In genomic region chr12:103635846-103636245, GRCm38 (mm10) we compare ENCODE assay signal across 32 mouse cellular contexts. TPM values are rescaled to one million over a fixed set of nuclear protein-coding genes. Genes with fewer than 3 reads are reported as not detected.
DNase-seq lines count a peak whose midpoint lies in the region; ATAC-seq lines count a peak whose summit lies in the region.
"Had no signal": no experiment of that assay in that cellular context is flagged by ENCODE, and none has a peak within 500 bp of the region (broad histone marks: within the 10 kb centered on the region; RNA-seq: fewer than 3 reads in every experiment).

No protein-coding gene starts in this region.

- H3K4me3 ChIP-seq in midbrain, embryonic 11.5 days (ENCODE audit: low read depth, low read length) = no peak overlapping the region
- no peak overlapping the region for H3K4me3 ChIP-seq in midbrain, embryonic 10.5 days
- H3K4me3 ChIP-seq in liver, embryonic 13.5 days (replicated peaks) = no peak overlapping the region
- no peak overlapping the region for H3K4me3 ChIP-seq in liver, embryonic 16.5 days (ENCODE audit: low read depth, low read length)
- H3K4me3 ChIP-seq in kidney, embryonic 15.5 days (replicated peaks) = no peak overlapping the region
- H3K4me3 ChIP-seq: forebrain, embryonic 10.5 days; forebrain, embryonic 13.5 days; heart, adult 2 months; heart, embryonic 10.5 days; hindbrain, embryonic 10.5 days; hindbrain, embryonic 13.5 days had no signal

- no peak overlapping the region for H3K9ac ChIP-seq in midbrain, embryonic 11.5 days (ENCODE audit: low read length)
- H3K9ac ChIP-seq in liver, embryonic 13.5 days = no peak overlapping the region
- no peak overlapping the region for H3K9ac ChIP-seq in liver, embryonic 16.5 days (ENCODE audit: low read depth, low read length)
- no peak overlapping the region for H3K9ac ChIP-seq in kidney, embryonic 15.5 days
- H3K9ac ChIP-seq: forebrain, embryonic 13.5 days; hindbrain, embryonic 13.5 days had no signal

- H3K4me2 ChIP-seq in midbrain, embryonic 11.5 days = no peak overlapping the region
- H3K4me2 ChIP-seq in liver, embryonic 13.5 days = no peak overlapping the region
- no peak overlapping the region for H3K4me2 ChIP-seq in liver, embryonic 16.5 days (ENCODE audit: low read depth, low read length)
- H3K4me2 ChIP-seq in kidney, embryonic 15.5 days = no peak overlapping the region
- H3K4me2 ChIP-seq: forebrain, embryonic 13.5 days; hindbrain, embryonic 13.5 days had no signal

- no peaks in the 10 kb centered on the region for H3K27me3 ChIP-seq in midbrain, embryonic 11.5 days (ENCODE audit: control insufficient read depth, insufficient read depth, low read length)
- no peaks in the 10 kb centered on the region for H3K27me3 ChIP-seq in midbrain, embryonic 10.5 days (ENCODE audit: low read depth, poor library complexity, severe bottlenecking)
- H3K27me3 ChIP-seq in liver, embryonic 13.5 days = no peaks in the 10 kb centered on the region
- H3K27me3 ChIP-seq in liver, embryonic 16.5 days (ENCODE audit: control insufficient read depth, insufficient read depth, low read depth, low read length) = no peaks in the 10 kb centered on the region
- H3K27me3 ChIP-seq in kidney, embryonic 15.5 days = no peaks in the 10 kb centered on the region
- H3K27me3 ChIP-seq: forebrain, embryonic 13.5 days; hindbrain, embryonic 13.5 days; Patski had no signal

- 87% methylated on average over 2 of the region's 2 CpGs for WGBS in midbrain, embryonic 11.5 days
- WGBS in midbrain, embryonic 10.5 days = 85% methylated on average over 2 of the region's 2 CpGs
- 51% methylated on average over 2 of the region's 2 CpGs for WGBS in liver, embryonic 13.5 days (ENCODE audit: insufficient replicate concordance)
- 45% methylated on average over 2 of the region's 2 CpGs for WGBS in liver, embryonic 16.5 days (ENCODE audit: insufficient replicate concordance)
- 80% methylated on average over 2 of the region's 2 CpGs for WGBS in kidney, embryonic 15.5 days

- no peak overlapping the region for H3K27ac ChIP-seq in midbrain, embryonic 11.5 days (ENCODE audit: low read depth, low read length)
- no peak overlapping the region for H3K27ac ChIP-seq in midbrain, embryonic 10.5 days (replicated peaks)
- no peak overlapping the region for H3K27ac ChIP-seq in liver, embryonic 13.5 days
- H3K27ac ChIP-seq in liver, embryonic 16.5 days (ENCODE audit: low read length) = peak overlapping the region; percentile 66
- no peak overlapping the region for H3K27ac ChIP-seq in kidney, embryonic 15.5 days
- H3K27ac ChIP-seq: forebrain, embryonic 10.5 days; forebrain, embryonic 13.5 days; heart, adult 2 months; heart, embryonic 10.5 days; hindbrain, embryonic 10.5 days; hindbrain, embryonic 13.5 days had no signal

- H3K9me3 ChIP-seq in midbrain, embryonic 11.5 days (ENCODE audit: control insufficient read depth, low read length) = no peaks in the 10 kb centered on the region
- H3K9me3 ChIP-seq in midbrain, embryonic 10.5 days (replicated peaks) = no peaks in the 10 kb centered on the region
- H3K9me3 ChIP-seq in liver, embryonic 13.5 days (replicated peaks) = no peaks in the 10 kb centered on the region
- H3K9me3 ChIP-seq in liver, embryonic 16.5 days (replicated peaks; ENCODE audit: control insufficient read depth, low read length) = no peaks in the 10 kb centered on the region
- no peaks in the 10 kb centered on the region for H3K9me3 ChIP-seq in kidney, embryonic 15.5 days (replicated peaks)
- H3K9me3 ChIP-seq: forebrain, embryonic 10.5 days; forebrain, embryonic 13.5 days; heart, embryonic 10.5 days; hindbrain, embryonic 10.5 days; hindbrain, embryonic 13.5 days had no signal

- peak; percentile 74 for DNase-seq in midbrain, embryonic 11.5 days (ENCODE audit: low spot score, missing footprints)
- no peak for DNase-seq in midbrain, embryonic 10.5 days (ENCODE audit: low spot score)
- no peak for DNase-seq in liver, embryonic 13.5 days
- DNase-seq in layer of hippocampus, adult 9-11 months = no peak
- DNase-seq in embryo, embryonic 11 days = no peak
- DNase-seq: adrenal gland, postnatal 14 days; B cell, adult 2 months; cerebellum, adult 11-12 months; cerebellum, adult 8-10 months; cerebellum, postnatal 10 days; cerebellum, postnatal 36 days; gastrocnemius, postnatal 10 days; gastrocnemius, postnatal 36 days; heart, adult 2 months; heart, postnatal 36 days had no signal

- H3K4me1 ChIP-seq in midbrain, embryonic 11.5 days (ENCODE audit: control insufficient read depth, insufficient read depth, low read length) = no peaks in the 10 kb centered on the region
- no peaks in the 10 kb centered on the region for H3K4me1 ChIP-seq in midbrain, embryonic 10.5 days
- peaks cover 4% of the 10 kb centered on the region; the same call in 1 of the 2 replicates for H3K4me1 ChIP-seq in liver, embryonic 13.5 days (replicated peaks)
- no peaks in the 10 kb centered on the region for H3K4me1 ChIP-seq in liver, embryonic 16.5 days (ENCODE audit: control insufficient read depth, low read depth, low read length)
- H3K4me1 ChIP-seq in kidney, embryonic 15.5 days = no peaks in the 10 kb centered on the region
- H3K4me1 ChIP-seq: forebrain, embryonic 10.5 days; forebrain, embryonic 13.5 days; hindbrain, embryonic 10.5 days; hindbrain, embryonic 13.5 days had no signal

- ATAC-seq in midbrain, embryonic 11.5 days (ENCODE audit: low FRiP score) = no peak
- peak; percentile 62 for ATAC-seq in liver, embryonic 13.5 days (ENCODE audit: low read depth)
- ATAC-seq in liver, embryonic 16.5 days (ENCODE audit: low read depth) = peak; percentile 82
- no peak for ATAC-seq in kidney, embryonic 15.5 days (replicated peaks; ENCODE audit: low FRiP score)
- ATAC-seq: forebrain, embryonic 13.5 days; forebrain, embryonic 16.5 days; hindbrain, embryonic 16.5 days; Patski had no signal

- H3K36me3 ChIP-seq in midbrain, embryonic 11.5 days (ENCODE audit: control insufficient read depth, insufficient read depth, low read length) = no peaks in the 10 kb centered on the region
- H3K36me3 ChIP-seq in midbrain, embryonic 10.5 days = no peaks in the 10 kb centered on the region
- H3K36me3 ChIP-seq in liver, embryonic 13.5 days = no peaks in the 10 kb centered on the region
- no peaks in the 10 kb centered on the region for H3K36me3 ChIP-seq in liver, embryonic 16.5 days (ENCODE audit: control insufficient read depth, insufficient read depth)
- no peaks in the 10 kb centered on the region for H3K36me3 ChIP-seq in kidney, embryonic 15.5 days
- H3K36me3 ChIP-seq: forebrain, embryonic 10.5 days; G1E; heart, embryonic 10.5 days; hindbrain, embryonic 10.5 days; hindbrain, embryonic 13.5 days had no signal

RNA-seq across cellular contexts. Expression of gene Serpina10, which starts 4.6 kb away (rescaled TPM):
- polyA plus RNA-seq in midbrain, embryonic 11.5 days (2014; fragmentation: Nextera tagmentation; extraction: Ambion mirVana) = not detected in 2 replicates
- not detected in 2 replicates for polyA plus RNA-seq in midbrain, embryonic 10.5 days (2016; fragmentation: Nextera tagmentation; extraction: Ambion mirVana)
- 31.6 and 35.6 TPM in 2 replicates for polyA plus RNA-seq in liver, embryonic 13.5 days (2015; fragmentation: Nextera tagmentation; extraction: Ambion mirVana)
- 47.0 and 51.0 TPM in 2 replicates for polyA plus RNA-seq in liver, embryonic 16.5 days (2015; fragmentation: Nextera tagmentation; extraction: Ambion mirVana)
- 1.1 and 1.4 TPM in 2 replicates for polyA plus RNA-seq in kidney, embryonic 15.5 days (2015; fragmentation: Nextera tagmentation; extraction: Ambion mirVana)
- polyA plus RNA-seq: brain, embryonic 14.5 days; embryonic facial prominence, embryonic 14.5 days; forebrain, embryonic 10.5 days; forebrain, embryonic 13.5 days; G1E; heart, adult 2 months; heart, embryonic 14.5 days; heart, postnatal 0 days; hindbrain, embryonic 10.5 days; hindbrain, embryonic 13.5 days had no signal

RNA-seq across cellular contexts. Expression of gene Serpina6, which starts 21.2 kb away (rescaled TPM):
- polyA plus RNA-seq in midbrain, embryonic 11.5 days (2014; fragmentation: Nextera tagmentation; extraction: Ambion mirVana) = not detected in 2 replicates
- not detected in 2 replicates for polyA plus RNA-seq in midbrain, embryonic 10.5 days (2016; fragmentation: Nextera tagmentation; extraction: Ambion mirVana)
- 1,289 and 1,494 TPM in 2 replicates for polyA plus RNA-seq in liver, embryonic 13.5 days (2015; fragmentation: Nextera tagmentation; extraction: Ambion mirVana)
- 1,299 and 1,398 TPM in 2 replicates for polyA plus RNA-seq in liver, embryonic 16.5 days (2015; fragmentation: Nextera tagmentation; extraction: Ambion mirVana)
- polyA plus RNA-seq in kidney, embryonic 15.5 days (2015; fragmentation: Nextera tagmentation; extraction: Ambion mirVana) = 11.9 and 29.8 TPM in 2 replicates
- polyA plus RNA-seq: cortical plate, adult 2 months; forebrain, embryonic 10.5 days; forebrain, embryonic 13.5 days; forebrain, embryonic 16.5 days; G1E; heart, adult 2 months; heart, postnatal 0 days; hindbrain, embryonic 10.5 days; hindbrain, embryonic 13.5 days; hindbrain, embryonic 16.5 days had no signal

RNA-seq across cellular contexts. Expression of gene Serpina16, which starts 40.1 kb away (rescaled TPM):
- polyA plus RNA-seq in midbrain, embryonic 11.5 days (2014; fragmentation: Nextera tagmentation; extraction: Ambion mirVana) = not detected in 2 replicates
- polyA plus RNA-seq in midbrain, embryonic 10.5 days (2016; fragmentation: Nextera tagmentation; extraction: Ambion mirVana) = not detected in 2 replicates
- polyA plus RNA-seq in liver, embryonic 13.5 days (2015; fragmentation: Nextera tagmentation; extraction: Ambion mirVana) = 0.08 and 0.10 TPM in 2 replicates
- 0.07 and 0.12 TPM in 2 replicates for polyA plus RNA-seq in liver, embryonic 16.5 days (2015; fragmentation: Nextera tagmentation; extraction: Ambion mirVana)
- polyA plus RNA-seq in kidney, embryonic 15.5 days (2015; fragmentation: Nextera tagmentation; extraction: Ambion mirVana) = not detected in 2 replicates
- polyA plus RNA-seq: brain, embryonic 14.5 days; cortical plate, adult 2 months; embryonic facial prominence, embryonic 11.5 days; embryonic facial prominence, embryonic 14.5 days; forebrain, embryonic 10.5 days; forebrain, embryonic 13.5 days; forebrain, embryonic 16.5 days; G1E; heart, adult 2 months; heart, embryonic 10.5 days; heart, embryonic 14.5 days; heart, postnatal 0 days; hindbrain, embryonic 10.5 days; hindbrain, embryonic 13.5 days; hindbrain, embryonic 16.5 days had no signal

RNA-seq across cellular contexts. Expression of gene Serpina1f, which starts 59.5 kb away (rescaled TPM):
- polyA plus RNA-seq in midbrain, embryonic 11.5 days (2014; fragmentation: Nextera tagmentation; extraction: Ambion mirVana) = not detected in 2 replicates
- not detected in 2 replicates for polyA plus RNA-seq in midbrain, embryonic 10.5 days (2016; fragmentation: Nextera tagmentation; extraction: Ambion mirVana)
- 0.07 and 0.12 TPM in 2 replicates for polyA plus RNA-seq in liver, embryonic 13.5 days (2015; fragmentation: Nextera tagmentation; extraction: Ambion mirVana)
- polyA plus RNA-seq in liver, embryonic 16.5 days (2015; fragmentation: Nextera tagmentation; extraction: Ambion mirVana) = 0.06 TPM in 2 replicates
- not detected in 2 replicates for polyA plus RNA-seq in kidney, embryonic 15.5 days (2015; fragmentation: Nextera tagmentation; extraction: Ambion mirVana)
- polyA plus RNA-seq: brain, embryonic 14.5 days; cortical plate, adult 2 months; embryonic facial prominence, embryonic 11.5 days; embryonic facial prominence, embryonic 14.5 days; forebrain, embryonic 10.5 days; forebrain, embryonic 13.5 days; forebrain, embryonic 16.5 days; G1E; heart, adult 2 months; heart, embryonic 14.5 days; heart, postnatal 0 days; hindbrain, embryonic 10.5 days; hindbrain, embryonic 13.5 days; hindbrain, embryonic 16.5 days had no signal

Comparison
In these comparisons a context has a peak if more than half of its experiments do, and no peak if none do; other contexts are left out.
1. ATAC-seq: peak in liver, embryonic 13.5 days (single experiment) and liver, embryonic 16.5 days (single experiment); none in midbrain, embryonic 11.5 days (single experiment) and kidney, embryonic 15.5 days (single experiment).
2. RNA of gene Serpina10, which starts 4.6 kb away (polyA plus RNA-seq): 47.0 to 51.0 TPM in liver, embryonic 16.5 days and 31.6 to 35.6 TPM in liver, embryonic 13.5 days; 1.1 to 1.4 TPM in kidney, embryonic 15.5 days, not detected in midbrain, embryonic 11.5 days and not detected in midbrain, embryonic 10.5 days; every median in the first group is over 10 times any median in the second.
3. RNA of gene Serpina6, which starts 21.2 kb away (polyA plus RNA-seq): 1,299 to 1,398 TPM in liver, embryonic 16.5 days and 1,289 to 1,494 TPM in liver, embryonic 13.5 days; 11.9 to 29.8 TPM in kidney, embryonic 15.5 days, not detected in midbrain, embryonic 11.5 days and not detected in midbrain, embryonic 10.5 days; every median in the first group is over 10 times any median in the second.